Mouse (Mus musculus) adrenal gland, adult 10 weeks (tissue): ENCODE measurements around the gene Nes. TPM values are rescaled to one million over a fixed set of nuclear protein-coding genes. Genes with fewer than 3 reads are reported as not detected.

Experiments used
- polyA plus RNA-seq: library from polyadenylated mRNA; stranded (reverse); fragments of 350-450 nt; fragmentation: Illumina TruSeq; extraction: RNeasy Lipid Tissue Mini Kit (QIAGEN cat#74804); gene quantifications from one replicate; pipeline ENCODE4 v1.2.3, GENCODE M21; 2014; ENCODE audit warnings: low read depth, low replicate concordance

The Nes gene
- 11.4 TPM for polyA plus RNA-seq

GRCm38 (mm10) chr3:87970939-87971488, at the start of gene Nes:
TSS of gene Nes (plus strand) at chr3:87971078.

GRCm38 (mm10) chr3:87930078-87930795, 40.6 kb upstream of the Nes start, which contains the start of the genes Isg20l2 and Rrnad1:
TSS of gene Isg20l2 (plus strand) at chr3:87930314.
TSS of gene Rrnad1 (minus strand) at chr3:87930717.

DNA sequence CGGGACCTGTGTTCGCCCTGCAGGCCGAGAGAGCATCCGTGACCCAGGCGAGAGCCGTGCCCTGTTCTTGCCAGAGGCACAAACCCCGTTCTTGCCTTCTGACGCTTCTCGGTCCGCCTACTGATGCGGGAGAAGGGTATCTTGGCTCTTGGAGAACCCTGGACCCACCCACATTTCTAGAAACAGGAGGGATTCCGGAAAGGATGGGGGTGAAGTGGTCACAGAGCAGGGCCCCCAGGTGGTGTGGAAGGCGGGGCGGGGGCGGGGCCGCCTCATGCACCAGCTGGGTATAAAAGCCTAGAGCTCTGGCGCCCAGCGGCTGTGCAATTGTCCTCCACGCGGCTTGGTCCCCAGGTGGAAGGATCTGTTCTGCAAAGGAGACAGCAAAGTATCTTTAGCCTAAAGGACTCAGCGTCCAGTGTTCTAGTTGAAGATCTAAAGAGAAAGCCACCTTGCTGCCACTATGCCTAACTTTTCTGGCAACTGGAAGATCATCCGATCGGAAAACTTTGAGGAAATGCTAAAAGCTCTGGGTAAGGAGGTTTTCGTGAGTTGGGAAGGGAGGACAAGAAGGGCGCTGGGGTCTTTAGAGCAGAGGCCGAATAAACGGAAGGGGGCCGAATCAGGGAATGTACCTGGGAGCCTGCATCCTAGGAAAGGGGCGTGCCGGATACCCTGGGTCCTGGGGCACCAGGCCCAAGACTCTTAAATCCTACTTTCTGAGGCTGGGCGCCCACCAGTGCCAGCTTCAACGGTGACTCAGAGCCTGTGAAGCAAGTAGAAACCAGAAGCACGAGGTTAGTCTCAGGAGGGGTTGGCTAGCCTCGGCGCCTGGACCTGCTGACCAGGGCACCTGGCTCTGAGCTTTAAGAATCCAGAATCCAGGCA, 22.3 kb upstream of the Nes start, which contains the start of gene Crabp2:
Gene Crabp2 (plus strand): TSS at position 289 of the 888 bp plus-strand sequence.

GRCm38 (mm10) chr3:88000181-88000580, 29.3 kb downstream of the Nes start, which contains the start of gene Bcan:
TSS of gene Bcan (minus strand) at chr3:88000230.

DNA sequence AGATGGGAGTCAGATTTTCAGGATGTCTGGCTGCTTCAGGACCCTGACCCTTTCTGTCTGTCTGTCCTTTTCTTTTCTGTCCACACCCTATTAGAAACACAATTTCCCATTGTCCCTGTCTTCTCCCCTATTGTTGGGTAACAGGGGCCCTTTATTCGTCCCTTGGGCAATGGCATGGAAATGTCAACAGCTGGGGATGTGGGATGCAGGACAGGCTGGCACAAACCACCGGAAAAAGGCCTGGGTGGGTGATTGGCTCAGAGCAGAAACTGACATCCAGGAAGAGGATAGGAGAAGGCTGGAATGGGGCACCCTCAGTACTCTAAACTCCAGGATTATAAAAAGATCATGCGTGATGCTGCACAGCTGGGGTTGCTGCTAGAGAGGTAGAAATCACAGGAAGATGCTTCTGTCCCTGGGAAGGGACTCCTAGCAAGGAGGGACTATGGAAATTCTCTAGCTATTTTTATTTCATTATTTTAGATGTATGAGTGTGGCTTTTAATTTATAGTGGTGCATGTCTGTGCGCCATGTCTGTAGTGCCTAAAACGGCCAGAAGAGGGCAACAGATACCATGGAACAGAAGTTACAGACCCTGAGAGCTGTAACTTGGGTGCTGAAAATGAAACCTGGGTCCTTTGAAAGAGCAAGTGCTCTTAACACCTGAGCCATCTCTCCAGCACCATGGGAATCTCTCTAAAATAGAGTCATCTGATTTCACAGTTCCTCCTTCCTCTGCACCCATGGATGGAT, 56.7 kb downstream of the Nes start, which contains the start of gene Hapln2:
Gene Hapln2 (minus strand): TSS at position 150 of the 753 bp plus-strand sequence.

Other genes starting within 250 kb of the Nes start
- gene Lrrc71, start 222.5 kb upstream of the Nes start, polyA plus RNA-seq, result not detected
- gene Ntrk1, start 175.9 kb upstream of the Nes start, polyA plus RNA-seq, result not detected
- gene Insrr, start 174.1 kb upstream of the Nes start, polyA plus RNA-seq, result not detected
- gene Pear1, start 146.8 kb upstream of the Nes start, polyA plus RNA-seq, result 1.3 TPM
- gene Sh2d2a, start 124.3 kb upstream of the Nes start, polyA plus RNA-seq, result not detected
- gene Prcc, start 85.5 kb upstream of the Nes start, polyA plus RNA-seq, result 4.7 TPM
- gene Hdgf, start 64.8 kb upstream of the Nes start, polyA plus RNA-seq, result 152 TPM
- 102 TPM for gene Mrpl24, start 51.6 kb upstream of the Nes start, polyA plus RNA-seq
- 19.4 TPM for gene Isg20l2, start 40.8 kb upstream of the Nes start, polyA plus RNA-seq
- 11.0 TPM for gene Rrnad1, start 40.4 kb upstream of the Nes start, polyA plus RNA-seq
- not detected for gene Crabp2, start 22.4 kb upstream of the Nes start, polyA plus RNA-seq
- gene Bcan, start 29.2 kb downstream of the Nes start, polyA plus RNA-seq, result 1.7 TPM
- gene Hapln2, start 56.5 kb downstream of the Nes start, polyA plus RNA-seq, result not detected
- 11.0 TPM for gene Gpatch4, start 72.0 kb downstream of the Nes start, polyA plus RNA-seq
- gene Naxe, start 87.4 kb downstream of the Nes start, polyA plus RNA-seq, result 37.4 TPM
- gene Ttc24, start 107.2 kb downstream of the Nes start, polyA plus RNA-seq, result not detected
- gene Iqgap3, start 110.9 kb downstream of the Nes start, polyA plus RNA-seq, result 0.47 TPM
- gene Mef2d, start 171.3 kb downstream of the Nes start, polyA plus RNA-seq, result 17.6 TPM